In the genomic region with DNA sequence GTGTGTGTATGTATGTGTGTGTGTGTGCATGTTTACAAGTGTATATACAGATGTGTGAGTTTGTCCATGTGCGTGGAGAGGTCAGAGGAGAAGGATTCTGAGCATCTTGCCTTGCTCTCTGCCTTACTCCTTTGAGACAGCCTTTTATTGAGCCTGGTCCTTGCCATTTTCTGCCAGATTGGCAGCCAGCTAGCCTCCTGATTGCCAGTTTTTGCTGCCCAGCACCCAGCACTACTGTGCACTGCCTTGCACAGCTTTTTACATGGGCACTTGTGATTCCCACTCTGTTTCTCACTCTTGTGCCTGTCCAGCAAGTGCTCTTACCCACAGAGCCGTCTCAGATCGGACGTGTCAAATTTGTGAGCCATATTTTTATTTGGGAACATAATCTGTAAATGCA, we compare ENCODE assay signal across 32 mouse cellular contexts.
"Had no signal": no experiment of that assay in that cellular context is flagged by ENCODE, and none has a peak within 500 bp of the region (broad histone marks: within the 10 kb centered on the region; RNA-seq: fewer than 3 reads in every experiment).

No protein-coding gene starts in this region.

- H3K4me1 ChIP-seq: heart, embryonic 15.5 days; hindbrain, embryonic 10.5 days; hindbrain, embryonic 12.5 days; hindbrain, embryonic 13.5 days; hindbrain, embryonic 15.5 days; intestine, embryonic 15.5 days; kidney, embryonic 15.5 days had no signal

- DNase-seq: heart, postnatal 10 days; heart, postnatal 14 days; heart, postnatal 36 days; heart, postnatal 4 days; kidney, adult 11 months; kidney, adult 18-20 months; kidney, adult 2 months; kidney, adult 8-10 months; kidney, adult 9 months; kidney, postnatal 10 days; kidney, postnatal 14 days; kidney, postnatal 25 days; kidney, postnatal 36 days; kidney, postnatal 4 days; layer of hippocampus, adult 9-11 months; layer of hippocampus, postnatal 36 days had no signal

- H3K27ac ChIP-seq: heart, embryonic 15.5 days; hindbrain, embryonic 10.5 days; hindbrain, embryonic 12.5 days; hindbrain, embryonic 13.5 days; hindbrain, embryonic 14.5 days; hindbrain, embryonic 15.5 days; hindbrain, postnatal 0 days; intestine, embryonic 15.5 days; kidney, embryonic 15.5 days; kidney, postnatal 0 days; layer of hippocampus, adult 2 months; left cerebral cortex, adult 2 months had no signal

- ATAC-seq: hindbrain, embryonic 16.5 days; hindbrain, postnatal 0 days; inflammation-experienced regulatory T-cells, adult 6 months; intestine, embryonic 15.5 days; intestine, embryonic 16.5 days; intestine, postnatal 0 days had no signal

- H3K27me3 ChIP-seq: heart, embryonic 15.5 days; hindbrain, embryonic 12.5 days; hindbrain, embryonic 13.5 days; hindbrain, embryonic 15.5 days; intestine, embryonic 15.5 days; kidney, embryonic 15.5 days had no signal

- H3K4me3 ChIP-seq: heart, embryonic 15.5 days; hindbrain, embryonic 10.5 days; hindbrain, embryonic 12.5 days; hindbrain, embryonic 13.5 days; hindbrain, embryonic 15.5 days; intestine, embryonic 15.5 days; kidney, embryonic 15.5 days; layer of hippocampus, adult 2 months; left cerebral cortex, adult 2 months had no signal
